Mouse (Mus musculus) hindbrain, embryonic 11.5 days (tissue): ENCODE results near the gene Uchl1. TPM values are rescaled to one million over a fixed set of nuclear protein-coding genes. Genes with fewer than 3 reads are reported as not detected.

Source experiments
- ATAC-seq: fragments of 200-750 bp; cut with Nextera tagmentation; 2 replicates; pipeline ENCODE4 v1.8.0; 2017; ENCODE audit warnings: mild to moderate bottlenecking, moderate TSS enrichment, moderate library complexity; ENCODE audit not compliant: low FRiP score
- DNase-seq: peaks from one replicate; pipeline ENCODE4 v3.0.0-alpha.2; 2015; ENCODE audit warnings: low spot score
- H3K27ac ChIP-seq: fragments of 300-500 bp; sonication (generic); 2 replicates; pipeline ENCODE4 v1.5.1; 2014; ENCODE audit warnings: mild to moderate bottlenecking, low read depth, low read length
- H3K27me3 ChIP-seq: fragments of 300-500 bp; sonication (generic); 2 replicates; pipeline ENCODE4 v1.6.1; 2014; ENCODE audit warnings: mild to moderate bottlenecking, low read length, moderate library complexity, mixed read lengths; ENCODE audit not compliant: control insufficient read depth, insufficient read depth
- H3K36me3 ChIP-seq: fragments of 300-500 bp; sonication (generic); 2 replicates; pipeline ENCODE4 v1.6.1; 2014; ENCODE audit warnings: mild to moderate bottlenecking, low read length, moderate library complexity, mixed read lengths; ENCODE audit not compliant: control insufficient read depth, insufficient read depth
- H3K4me1 ChIP-seq: fragments of 300-500 bp; sonication (generic); replicated peaks from 2 replicates; pipeline ENCODE4 v1.6.1; 2014; ENCODE audit warnings: low read length, mixed read lengths; ENCODE audit not compliant: control insufficient read depth, insufficient read depth
- H3K4me2 ChIP-seq: fragments of 300-500 bp; sonication (generic); replicated peaks from 2 replicates; pipeline ENCODE4 v1.6.1; 2014; ENCODE audit warnings: mild to moderate bottlenecking, low read depth, low read length
- H3K4me3 ChIP-seq: fragments of 300-500 bp; sonication (generic); 2 replicates; pipeline ENCODE4 v1.5.1; 2014; ENCODE audit warnings: low read depth, low read length
- H3K9ac ChIP-seq: fragments of 300-500 bp; sonication (generic); 2 replicates; pipeline ENCODE4 v1.6.1; 2014; ENCODE audit warnings: low read depth, low read length
- H3K9me3 ChIP-seq: fragments of 300-500 bp; sonication (generic); 2 replicates; pipeline ENCODE4 v1.6.1; 2016; ENCODE audit warnings: low read length; ENCODE audit not compliant: control insufficient read depth
- WGBS: fragments of 180-500 bp; shearing (Covaris S2); extraction: QIAGEN DNeasy Blood & Tissue Kit; methylation state at CpG from one replicate; pipeline ENCODE4 v1.1.7; 2014; 5-methylcytosine and 5-hydroxymethylcytosine counted together
- polyA plus RNA-seq: library from polyadenylated mRNA; unstranded; fragments of >200 nt; fragmentation: Nextera tagmentation; extraction: Ambion mirVana; gene quantifications from 2 replicates; pipeline ENCODE4 v1.2.1, GENCODE M21; 2014

Uchl1 gene
- polyA plus RNA-seq, 1 experiment from 2014 or later: 428 TPM

DNA sequence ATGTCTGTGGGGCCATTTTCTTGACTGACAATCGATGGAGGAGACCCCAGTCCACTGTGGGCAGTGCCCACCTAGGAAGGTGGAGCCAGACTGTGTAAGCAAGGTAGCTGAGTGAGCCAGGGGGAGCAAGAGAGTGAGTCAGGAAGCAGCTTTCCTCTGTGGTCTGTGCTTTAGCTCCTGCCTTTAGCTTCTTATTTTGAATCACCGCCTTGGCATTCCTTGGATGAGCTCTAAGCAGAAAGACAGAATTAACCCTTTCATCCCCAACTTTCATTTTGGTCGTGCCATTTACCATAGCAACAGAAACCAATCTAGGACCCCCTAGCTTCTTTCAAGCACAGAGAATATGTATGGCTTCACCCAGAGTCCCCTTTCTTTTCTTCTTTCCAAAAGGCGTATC lies 42.0 kb downstream of the Uchl1 start:
- DNase-seq (no peak), ATAC-seq (no peak)
- Histone ChIP-seq H3K9ac (no peak overlapping the region), H3K4me2 (no peak overlapping the region), H3K4me3 (no peak overlapping the region), H3K9me3 (no peaks in the 10 kb centered on the region), H3K27ac (no peak overlapping the region), H3K27me3 (0 out of 2 replicates have a peak, but pooled peaks cover 2% of the 10 kb centered on the region), H3K4me1 (no peaks in the 10 kb centered on the region; the same call in 1 of the 2 replicates), H3K36me3 (no peaks in the 10 kb centered on the region)
- 64% methylated on average over 4 of the region's 4 CpGs for WGBS

GRCm38 (mm10) chr5:66718413-66718812 lies 42.5 kb downstream of the Uchl1 start:
- no peak overlapping the region for H3K27ac ChIP-seq
- DNase-seq: no peak

DNA sequence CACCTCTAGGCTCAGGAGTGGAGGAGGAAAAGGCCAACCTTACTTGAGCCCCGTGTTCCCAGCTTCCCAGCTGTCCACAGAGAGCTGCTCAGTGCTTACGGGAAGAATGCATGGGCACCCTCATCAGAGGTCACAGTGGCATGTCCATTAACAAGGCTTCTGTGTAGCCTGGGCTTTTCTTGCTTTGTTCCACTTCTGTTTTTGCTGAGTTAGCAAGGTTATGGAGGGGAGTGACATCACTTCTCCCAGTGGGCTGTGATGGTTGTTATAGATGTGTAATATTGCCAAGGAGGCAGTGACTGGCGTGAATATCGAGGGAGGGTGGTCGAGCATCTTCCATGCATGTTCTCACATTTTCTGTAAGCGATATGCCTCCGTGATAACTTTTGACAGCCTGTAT lies 43.0 kb downstream of the Uchl1 start:
- H3K27me3 ChIP-seq: 0 out of 2 replicates have a peak, but pooled peaks cover 2% of the 10 kb centered on the region
- no peak for ATAC-seq
- H3K4me3 ChIP-seq: no peak overlapping the region
- WGBS: 70% methylated on average over 7 of the region's 7 CpGs
- no peak for DNase-seq
- H3K9me3 ChIP-seq: no peaks in the 10 kb centered on the region
- no peak overlapping the region for H3K9ac ChIP-seq
- H3K27ac ChIP-seq: no peak overlapping the region
- H3K36me3 ChIP-seq: no peaks in the 10 kb centered on the region
- H3K4me2 ChIP-seq: no peak overlapping the region
- H3K4me1 ChIP-seq: no peaks in the 10 kb centered on the region; the same call in 1 of the 2 replicates

More at GRCm38 (mm10) chr5:66718413-66718812, 42.5 kb downstream of the Uchl1 start:
- no peaks in the 10 kb centered on the region for H3K36me3 ChIP-seq
- ATAC-seq: no peak
- H3K4me3 ChIP-seq: no peak overlapping the region
- no peaks in the 10 kb centered on the region; the same call in 1 of the 2 replicates for H3K4me1 ChIP-seq
- 53% methylated on average over 3 of the region's 3 CpGs for WGBS
- H3K9me3 ChIP-seq: no peaks in the 10 kb centered on the region
- H3K4me2 ChIP-seq: no peak overlapping the region
- H3K9ac ChIP-seq: no peak overlapping the region
- 0 out of 2 replicates have a peak, but pooled peaks cover 2% of the 10 kb centered on the region for H3K27me3 ChIP-seq

DNA sequence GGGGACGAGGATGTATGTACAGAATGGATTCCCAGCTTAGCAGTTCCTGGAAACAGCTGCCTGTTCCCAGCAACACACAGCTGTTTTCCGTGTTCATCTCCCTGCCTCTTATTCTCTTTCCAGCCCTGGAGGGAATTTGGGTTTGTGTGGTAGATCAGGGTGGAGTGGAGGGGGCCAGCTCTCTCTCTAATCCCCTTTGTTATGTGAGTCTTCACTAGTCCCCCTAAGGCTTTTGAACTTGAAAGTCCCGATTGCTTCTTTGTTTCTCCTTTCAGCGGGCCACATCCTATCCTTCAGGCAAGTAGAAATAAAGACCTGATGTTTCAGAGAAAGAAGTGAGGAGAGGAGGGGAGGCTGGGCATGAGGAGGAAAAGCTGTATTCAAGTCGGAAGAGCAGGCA lies 45.0 kb downstream of the Uchl1 start:
- ATAC-seq: no peak
- Histone ChIP-seq H3K27ac (no peak overlapping the region), H3K27me3 (no peaks in the 10 kb centered on the region), H3K4me1 (no peaks in the 10 kb centered on the region; the same call in 1 of the 2 replicates), H3K36me3 (no peaks in the 10 kb centered on the region), H3K4me3 (no peak overlapping the region), H3K4me2 (no peak overlapping the region), H3K9ac (no peak overlapping the region), H3K9me3 (no peaks in the 10 kb centered on the region)
- WGBS: 10% methylated on average over 5 of the region's 5 CpGs
- no peak for DNase-seq

GRCm38 (mm10) chr5:66722586-66722985 lies 46.7 kb downstream of the Uchl1 start:
- no peaks in the 10 kb centered on the region for H3K9me3 ChIP-seq
- no peak overlapping the region for H3K9ac ChIP-seq
- no peak overlapping the region for H3K27ac ChIP-seq
- H3K4me2 ChIP-seq: no peak overlapping the region
- no peaks in the 10 kb centered on the region for H3K27me3 ChIP-seq
- ATAC-seq (no peak), DNase-seq (no peak)
- WGBS: 75% methylated on average over 9 of the region's 9 CpGs
- H3K36me3 ChIP-seq: no peaks in the 10 kb centered on the region
- H3K4me3 ChIP-seq: no peak overlapping the region
- no peaks in the 10 kb centered on the region; the same call in 1 of the 2 replicates for H3K4me1 ChIP-seq

- 62% methylated on average over 4 of the region's 4 CpGs for WGBS
- no peak overlapping the region for H3K4me2 ChIP-seq
- no peak overlapping the region for H3K27ac ChIP-seq
These were observed 47.1 kb downstream of the Uchl1 start for GRCm38 (mm10) chr5:66723037-66723436.

GRCm38 (mm10) chr5:66723626-66724025 lies 47.7 kb downstream of the Uchl1 start:
- Histone ChIP-seq H3K9ac (no peak overlapping the region), H3K4me3 (no peak overlapping the region), H3K4me1 (no peaks in the 10 kb centered on the region; the same call in 1 of the 2 replicates), H3K4me2 (no peak overlapping the region), H3K27me3 (no peaks in the 10 kb centered on the region), H3K36me3 (no peaks in the 10 kb centered on the region), H3K27ac (no peak overlapping the region), H3K9me3 (no peaks in the 10 kb centered on the region)
- no peak for DNase-seq
- no peak for ATAC-seq
- WGBS: 88% methylated on average over 3 of the region's 3 CpGs

More at GRCm38 (mm10) chr5:66723037-66723436, 47.1 kb downstream of the Uchl1 start:
- no peaks in the 10 kb centered on the region for H3K36me3 ChIP-seq
- DNase-seq (no peak), ATAC-seq (no peak)
- no peaks in the 10 kb centered on the region for H3K9me3 ChIP-seq
- no peaks in the 10 kb centered on the region for H3K27me3 ChIP-seq
- H3K9ac ChIP-seq: no peak overlapping the region
- H3K4me1 ChIP-seq: no peaks in the 10 kb centered on the region; the same call in 1 of the 2 replicates
- H3K4me3 ChIP-seq: no peak overlapping the region

DNA sequence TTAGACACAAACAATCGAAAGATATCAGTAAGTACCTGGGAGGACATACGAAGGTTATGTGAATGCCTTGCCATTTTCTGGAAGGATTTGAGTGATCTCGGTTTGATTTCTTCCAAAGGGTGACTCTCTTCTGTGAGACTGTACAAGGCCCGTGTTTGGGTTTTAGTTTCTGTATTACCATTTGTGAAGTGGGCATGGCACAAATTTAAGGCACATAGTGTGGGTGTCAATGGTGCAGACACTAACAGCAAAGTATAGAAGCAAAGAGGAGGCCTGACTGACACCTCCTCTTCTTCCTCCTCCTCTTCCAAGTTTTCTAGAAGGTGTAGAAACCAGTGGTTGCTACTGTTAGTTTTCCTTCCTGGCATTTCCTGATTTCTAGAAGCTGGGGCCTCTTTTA lies 53.4 kb downstream of the Uchl1 start:
- ATAC-seq (no peak), DNase-seq (no peak)
- Histone ChIP-seq H3K4me1 (no peaks in the 10 kb centered on the region), H3K36me3 (no peaks in the 10 kb centered on the region), H3K9ac (no peak overlapping the region), H3K4me2 (no peak overlapping the region), H3K9me3 (no peaks in the 10 kb centered on the region), H3K4me3 (no peak overlapping the region), H3K27me3 (no peaks in the 10 kb centered on the region), H3K27ac (no peak overlapping the region)
- 92% methylated on average over 4 of the region's 4 CpGs for WGBS

DNA sequence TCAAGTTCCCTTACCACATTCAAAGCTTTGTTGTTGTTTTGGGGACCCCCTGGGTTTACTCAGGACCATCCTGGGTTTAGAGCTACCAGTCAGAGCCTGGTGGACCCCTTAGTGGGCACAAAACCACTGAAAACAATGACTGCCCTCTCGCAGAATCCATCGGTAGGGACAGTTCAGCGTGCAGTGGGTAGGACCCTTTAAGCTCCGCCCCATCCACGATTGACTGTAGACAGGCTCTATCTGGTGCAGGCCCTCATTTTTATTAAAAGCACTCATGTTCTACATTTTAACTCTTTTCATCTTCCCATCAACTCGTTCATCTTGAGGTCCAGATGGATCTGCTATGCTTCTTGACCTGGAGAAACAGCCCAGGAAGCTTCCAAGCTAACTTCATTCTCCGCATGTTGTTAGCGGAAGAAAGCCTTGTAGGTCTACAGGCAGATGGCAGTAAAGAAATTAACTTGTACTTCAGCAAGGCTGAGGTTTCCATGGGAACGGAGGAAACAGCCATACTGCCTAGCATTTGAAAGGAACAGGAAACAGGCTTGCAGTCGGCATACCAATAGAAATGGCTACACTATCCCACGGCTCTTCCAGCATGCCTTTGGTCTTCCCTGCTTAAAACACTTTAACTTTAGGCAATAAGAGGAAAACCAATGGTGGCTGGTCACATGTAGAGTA lies 54.9 kb downstream of the Uchl1 start:
- Histone ChIP-seq H3K9ac (no peak overlapping the region; the same call in 1 of the 2 replicates), H3K36me3 (no peaks in the 10 kb centered on the region), H3K9me3 (no peaks in the 10 kb centered on the region), H3K4me1 (no peaks in the 10 kb centered on the region), H3K4me2 (0 out of 2 replicates have a peak overlapping the region, but pooled peaks have one; percentile 13), H3K4me3 (no peak overlapping the region), H3K27ac (peak overlapping the region; percentile 48; the same call in 1 of the 2 replicates), H3K27me3 (no peaks in the 10 kb centered on the region)
- ATAC-seq (peak; percentile 92), DNase-seq (peak; percentile 79)
- 26% methylated on average over 11 of the region's 11 CpGs for WGBS
